Mouse (Mus musculus) c-Kit-positive CD71-negative TER-119-negative erythroid progenitor cells, embryonic 14.5 days (primary cell): Measurements from ENCODE around the gene Macrod2.

ENCODE experiments used
- DNase-seq: peaks from one replicate; pipeline ENCODE4 v3.0.0-alpha.2; 2013; ENCODE audit warnings: low read depth

The Macrod2 gene

DNA sequence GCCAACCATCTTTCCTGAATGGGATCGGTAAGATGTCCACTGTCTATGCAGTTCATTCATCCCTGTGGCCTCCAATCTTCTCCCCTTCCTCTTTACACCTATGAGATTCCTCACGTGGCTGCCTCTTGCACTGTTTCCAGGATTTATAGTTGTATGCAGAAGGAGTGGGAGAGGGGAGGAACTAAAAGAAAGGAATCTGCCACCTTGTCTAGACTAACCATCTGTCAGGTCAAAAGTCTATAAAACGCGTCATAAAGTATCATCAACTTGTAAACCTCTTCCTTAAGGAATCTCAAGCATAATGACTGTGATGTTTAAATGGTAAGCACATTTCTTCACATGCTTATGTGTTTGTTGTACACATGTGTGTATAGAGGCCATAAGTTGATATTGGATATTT lies 416.6 kb downstream of the Macrod2 start:
- no peak for DNase-seq

DNA sequence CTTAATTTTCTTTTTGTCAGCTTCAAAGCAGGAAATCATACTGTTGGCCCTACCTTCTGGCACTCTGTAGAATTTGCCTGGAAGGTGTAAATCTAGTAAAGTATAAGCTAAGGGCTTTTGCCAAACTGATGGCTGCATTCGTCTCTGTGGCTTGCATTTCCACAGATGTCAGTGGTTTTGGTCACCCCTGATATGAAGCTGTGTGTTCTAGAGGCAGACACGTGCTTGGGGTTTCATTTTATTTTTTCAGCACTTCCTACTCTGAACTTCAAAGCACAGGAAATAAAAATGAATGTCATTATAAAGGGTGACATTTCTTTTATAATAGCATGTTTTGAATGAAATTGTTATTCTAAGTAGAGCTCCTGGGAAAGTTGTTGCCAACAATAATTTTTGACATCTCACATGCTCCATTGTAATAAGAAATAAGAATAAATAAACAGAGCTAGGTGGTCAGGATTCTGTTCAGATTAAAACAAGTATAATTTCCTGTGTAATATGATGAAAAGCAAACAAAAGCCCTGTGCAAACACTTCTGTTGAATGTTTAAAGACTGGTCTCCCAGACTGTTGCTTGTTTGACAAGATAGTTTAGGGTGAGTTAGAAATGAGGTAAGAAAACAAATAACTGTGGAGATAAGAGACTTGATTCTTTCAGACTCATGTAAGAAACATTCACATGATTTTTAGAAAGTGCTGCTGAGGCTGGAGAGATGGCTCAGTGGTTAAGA lies 424.4 kb downstream of the Macrod2 start:
- no peak for DNase-seq

DNA sequence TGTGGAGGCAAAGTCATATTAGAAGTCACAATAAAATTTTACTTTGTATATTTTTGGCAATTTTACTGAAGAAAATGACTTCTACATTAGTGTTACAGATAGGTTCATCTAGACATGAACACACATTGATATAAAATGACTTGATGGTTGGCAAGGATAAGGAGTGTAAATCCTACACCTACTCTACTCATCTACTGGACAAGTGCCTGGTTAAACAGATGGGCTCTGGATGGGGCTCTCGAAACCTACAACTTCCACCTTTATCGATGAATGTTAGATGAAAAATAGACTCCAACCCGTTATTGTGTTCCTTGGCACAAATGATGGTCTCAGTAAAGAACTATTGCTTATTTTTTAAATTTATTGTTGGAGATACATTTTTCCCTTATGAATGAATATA lies 427.3 kb downstream of the Macrod2 start:
- DNase-seq, result no peak

DNA sequence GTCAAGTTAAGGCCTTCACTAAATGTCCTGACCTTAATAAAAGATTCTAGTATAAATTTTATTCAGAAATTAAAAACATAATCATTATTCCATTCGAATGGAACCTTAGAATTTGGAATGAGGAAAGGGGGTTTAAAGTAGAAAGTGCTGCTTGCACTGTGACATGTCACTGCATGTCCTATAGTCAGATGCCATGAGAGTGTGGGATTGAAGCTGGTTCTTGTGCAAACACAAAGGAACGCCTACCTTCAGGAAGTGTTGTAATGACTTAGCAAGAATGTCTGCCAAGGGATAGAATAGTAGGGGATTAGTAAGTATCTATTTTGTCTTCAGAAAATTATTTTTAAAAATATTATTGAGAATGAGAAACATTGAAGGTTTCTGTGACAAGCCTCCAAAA lies 431.1 kb downstream of the Macrod2 start:
- no peak for DNase-seq

DNA sequence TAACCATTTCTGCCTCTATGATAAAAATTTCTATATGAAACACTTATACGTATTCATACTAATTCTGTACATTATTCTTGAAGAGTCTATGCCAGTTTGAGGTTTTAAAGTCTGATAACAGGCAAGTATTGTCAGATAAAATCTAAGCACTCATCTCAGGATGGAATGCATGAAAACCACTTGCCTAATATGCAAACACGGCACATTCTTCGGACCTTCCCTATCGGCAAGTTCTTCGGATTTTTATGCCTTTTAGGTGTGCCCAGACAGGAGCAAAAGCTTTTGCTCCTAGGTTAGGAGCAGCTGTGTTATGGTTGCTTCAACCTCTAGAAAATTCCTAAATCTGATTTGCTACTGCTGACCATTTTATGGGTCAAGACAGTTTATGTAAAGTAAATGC lies 433.8 kb downstream of the Macrod2 start:
- DNase-seq, result no peak

DNA sequence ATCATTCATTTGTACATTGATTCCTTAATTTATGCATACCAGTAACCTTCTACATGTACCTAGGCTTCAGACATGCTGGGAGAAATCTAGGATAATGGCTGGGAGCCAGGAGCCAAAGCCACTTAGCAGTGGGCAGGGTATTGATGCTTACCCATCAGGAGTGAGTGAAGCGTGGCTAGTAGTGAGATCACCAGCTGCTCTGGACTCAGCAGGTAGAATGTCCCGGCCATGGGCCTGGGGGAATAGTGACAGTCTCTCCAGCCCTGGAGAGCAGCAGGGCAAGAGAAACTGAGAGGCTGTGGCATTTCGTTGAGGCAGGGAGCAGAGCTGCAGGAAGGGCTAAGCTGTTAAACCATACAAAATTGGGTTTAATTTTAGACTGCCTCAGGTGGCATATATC lies 435.0 kb downstream of the Macrod2 start:
- no peak for DNase-seq

DNA sequence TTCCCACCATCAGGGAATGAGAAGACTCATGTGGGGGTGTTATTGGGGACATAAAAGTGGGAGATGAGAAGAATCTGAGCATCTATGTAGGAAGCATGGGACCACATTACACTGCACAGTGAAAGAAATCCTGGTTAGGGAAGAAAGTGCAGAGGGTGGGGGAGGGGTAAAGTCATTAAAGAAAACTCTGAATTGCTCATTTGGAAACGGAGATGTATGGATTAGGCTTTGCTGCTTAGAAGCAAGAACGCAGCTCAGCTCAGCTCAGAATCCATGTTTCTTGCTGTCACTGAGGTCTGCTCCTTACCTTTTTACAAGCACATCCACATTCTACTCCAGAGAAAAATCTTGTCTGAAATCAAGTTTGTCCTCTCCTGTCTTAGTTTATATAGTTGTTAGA lies 444.3 kb downstream of the Macrod2 start:
- DNase-seq, result no peak

DNA sequence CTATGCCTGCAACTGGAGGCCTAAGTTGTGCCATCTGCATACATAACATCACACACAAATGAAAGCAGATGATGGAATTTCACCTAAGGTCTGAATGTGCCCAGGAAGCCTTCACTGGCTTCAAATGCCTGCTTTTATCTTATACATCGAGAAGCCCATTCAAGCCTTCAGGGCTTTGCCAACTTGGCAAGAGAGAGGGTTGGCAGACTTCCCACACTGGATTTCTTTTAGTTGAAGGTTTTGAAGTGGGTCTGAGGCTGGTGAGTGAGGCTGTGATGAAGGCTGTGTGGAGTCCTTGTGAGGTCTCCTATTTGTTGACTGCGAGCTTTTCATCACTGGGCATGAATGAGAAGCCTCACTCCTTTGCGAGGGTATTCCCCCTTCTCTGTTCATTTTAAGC lies 444.8 kb downstream of the Macrod2 start:
- no peak for DNase-seq

DNA sequence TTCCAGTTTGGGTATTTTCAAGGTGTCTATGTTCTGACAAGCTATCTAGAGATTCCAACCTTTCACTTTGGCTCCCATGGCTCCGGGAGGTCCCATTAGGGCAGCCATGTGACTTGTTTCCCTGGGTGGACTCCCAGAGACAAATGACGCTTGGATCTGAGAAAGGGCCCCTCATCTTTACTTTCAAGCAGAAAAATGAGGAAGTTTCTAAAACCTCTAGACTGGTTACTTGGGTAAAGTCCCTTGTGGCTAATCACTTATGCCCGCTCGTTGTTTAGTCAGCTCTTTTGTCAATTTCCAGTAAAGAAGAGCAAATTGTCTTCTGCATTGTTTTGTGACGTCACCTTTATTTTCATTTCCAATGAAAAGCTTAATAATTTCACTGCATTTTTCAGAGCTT lies 448.9 kb downstream of the Macrod2 start:
- peak; percentile 16 for DNase-seq

DNA sequence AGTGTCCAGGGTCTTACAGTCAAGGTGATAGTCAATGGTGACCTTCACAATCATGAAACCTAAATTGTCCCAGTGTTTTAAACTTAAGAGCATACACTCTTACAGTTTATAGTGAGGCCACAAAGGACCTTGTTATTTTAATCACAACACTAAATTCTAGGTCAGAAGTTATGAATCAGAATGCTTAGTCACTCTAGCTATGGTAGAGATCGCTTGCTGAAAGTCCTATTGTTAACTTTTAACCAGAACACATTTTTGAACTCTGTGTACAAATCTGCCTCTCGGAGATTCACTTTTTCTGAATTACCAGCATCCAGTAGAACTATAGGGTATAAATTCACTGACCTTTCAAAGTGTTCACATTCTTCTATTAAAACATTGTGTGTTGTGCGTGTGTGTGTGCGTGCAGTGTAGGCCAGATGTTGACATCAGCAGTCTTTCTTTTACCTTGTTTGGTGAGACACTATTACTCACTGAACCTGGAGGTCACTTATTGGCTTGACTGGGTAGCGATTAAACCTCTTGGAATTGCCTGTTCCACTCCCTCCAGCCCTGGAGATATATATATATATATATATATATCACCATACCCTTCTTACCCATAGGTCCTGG lies 452.8 kb downstream of the Macrod2 start:
- no peak for DNase-seq

DNA sequence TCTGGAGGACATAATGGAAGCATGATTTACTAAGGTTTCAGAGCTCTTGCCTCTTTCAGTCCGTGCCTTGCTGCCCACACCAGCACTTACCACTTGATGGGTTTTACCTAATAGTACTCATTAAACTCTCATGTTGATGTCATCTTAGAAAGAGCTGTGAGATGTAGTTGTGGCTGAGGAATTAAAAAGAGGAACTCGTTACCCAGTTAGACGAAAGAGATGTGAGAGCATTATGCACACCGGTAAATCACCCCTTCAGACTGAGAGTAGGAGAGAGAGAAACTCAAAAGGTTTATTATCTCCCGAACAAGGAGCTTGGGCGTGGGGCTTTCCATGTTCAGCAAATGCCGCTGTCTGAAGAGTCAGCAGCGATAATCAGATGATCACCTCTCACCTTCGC lies 458.4 kb downstream of the Macrod2 start:
- peak; percentile 3 for DNase-seq

DNA sequence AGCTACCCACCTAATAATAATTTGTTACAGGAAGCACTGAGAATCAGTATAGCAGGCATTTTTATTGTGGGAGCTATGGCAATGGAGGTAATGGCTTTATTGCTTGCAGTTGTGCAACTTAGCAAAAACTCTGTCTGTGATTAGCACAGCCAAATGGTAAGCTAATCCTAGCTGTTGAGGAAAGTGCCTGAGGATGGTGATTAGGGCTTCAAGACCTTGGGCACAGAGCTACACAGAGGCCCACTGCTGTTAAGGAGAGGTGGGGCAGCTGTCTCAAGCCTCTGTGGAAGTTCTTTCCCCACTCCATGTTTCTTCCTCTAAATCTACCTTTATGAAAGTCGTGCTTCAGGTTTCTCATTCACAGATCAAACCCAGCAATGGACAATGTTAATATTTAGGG lies 466.2 kb downstream of the Macrod2 start:
- no peak for DNase-seq

DNA sequence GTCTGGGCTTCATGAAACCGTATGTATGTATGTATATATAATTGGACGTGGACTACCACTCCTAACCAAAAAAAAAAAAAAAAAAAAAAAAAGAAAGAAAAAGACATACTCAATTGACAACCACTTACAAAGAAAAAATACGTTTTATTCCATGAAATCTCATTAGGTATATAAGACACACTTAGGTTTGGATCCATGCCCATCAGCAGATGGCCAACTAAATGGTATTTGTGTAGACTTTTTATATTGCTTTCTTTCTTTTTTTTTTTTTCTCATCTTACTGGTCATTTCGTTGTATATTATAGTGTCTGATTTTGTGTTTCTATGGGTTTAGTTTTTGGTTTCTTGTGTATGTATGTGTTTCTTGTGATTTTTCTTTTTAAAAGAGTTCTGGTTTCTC lies 467.6 kb downstream of the Macrod2 start:
- no peak for DNase-seq

DNA sequence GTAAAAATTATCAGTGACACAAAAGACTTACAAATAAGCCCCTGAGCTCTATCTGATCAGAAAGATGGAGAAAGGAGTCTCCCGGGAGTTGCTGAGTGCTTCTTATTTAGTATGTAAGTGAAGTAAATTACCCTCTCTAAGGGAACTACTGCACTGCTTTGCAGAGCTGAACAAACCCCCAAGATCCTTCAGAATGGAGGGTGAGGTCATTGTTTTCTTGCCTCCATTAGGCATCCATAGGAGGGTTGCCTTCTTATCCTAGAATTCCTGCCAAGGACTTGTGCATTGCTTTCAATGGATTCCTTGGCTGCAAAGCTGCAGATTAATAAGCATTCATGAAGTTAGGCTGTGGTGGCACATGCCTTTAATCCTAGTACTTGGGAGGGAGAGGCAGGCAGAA lies 470.5 kb downstream of the Macrod2 start:
- no peak for DNase-seq

DNA sequence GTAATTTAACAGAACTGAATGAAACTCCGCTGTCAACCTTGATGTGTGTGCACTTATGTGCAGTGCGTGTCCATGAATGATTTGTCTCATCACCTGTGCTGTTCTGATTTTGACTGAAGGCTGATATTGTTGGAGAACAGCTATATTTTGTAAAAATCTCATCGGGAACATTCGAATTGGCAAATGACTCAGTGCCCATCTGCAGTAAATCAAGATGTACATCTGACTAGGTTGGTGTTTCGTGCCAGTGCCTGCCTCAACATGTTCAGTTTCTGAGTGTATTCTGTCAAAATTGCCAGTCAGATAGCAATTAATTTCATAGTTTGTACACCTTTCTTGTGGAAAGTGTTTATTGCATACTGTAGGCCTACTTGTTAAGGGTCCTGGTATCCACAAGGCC lies 472.0 kb downstream of the Macrod2 start:
- DNase-seq, result no peak

DNA sequence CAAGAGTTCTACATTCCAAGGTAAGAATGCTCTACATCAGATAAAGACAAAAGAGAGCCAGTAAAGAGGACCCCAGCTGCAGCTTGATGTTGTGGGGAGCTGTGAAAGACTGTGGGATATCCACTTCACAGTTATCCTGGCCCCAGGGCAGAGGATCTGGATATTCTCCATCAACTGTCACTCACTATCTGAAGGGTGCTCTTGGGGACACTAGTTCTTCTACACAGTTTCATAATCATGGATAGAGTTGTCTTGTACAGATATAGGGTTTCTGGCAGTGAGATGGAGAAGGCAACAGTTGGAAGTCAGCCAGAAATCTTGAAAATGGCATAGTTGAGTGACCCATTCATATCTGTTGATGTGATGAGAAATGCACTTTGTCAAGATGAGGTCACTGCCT lies 490.1 kb downstream of the Macrod2 start:
- DNase-seq, result no peak

DNA sequence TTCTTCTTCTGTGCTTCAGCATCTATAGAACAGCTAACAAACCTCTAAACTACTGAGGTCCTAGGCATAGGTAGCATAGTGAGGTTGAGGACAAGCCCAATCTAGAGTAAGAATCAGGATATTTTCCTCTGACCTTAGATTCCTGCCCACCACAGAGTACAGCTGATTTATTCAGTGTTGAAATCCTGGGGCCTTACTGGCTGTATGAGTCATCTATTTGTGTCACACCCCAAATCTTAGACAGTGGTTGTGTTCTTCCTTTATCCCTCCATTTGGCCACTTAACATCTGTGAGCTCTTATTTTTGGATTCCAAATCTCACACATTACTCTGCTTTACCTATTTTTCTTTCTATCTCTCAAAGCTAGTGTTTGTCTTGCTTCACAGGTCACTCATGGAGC lies 495.6 kb downstream of the Macrod2 start:
- DNase-seq, result no peak

DNA sequence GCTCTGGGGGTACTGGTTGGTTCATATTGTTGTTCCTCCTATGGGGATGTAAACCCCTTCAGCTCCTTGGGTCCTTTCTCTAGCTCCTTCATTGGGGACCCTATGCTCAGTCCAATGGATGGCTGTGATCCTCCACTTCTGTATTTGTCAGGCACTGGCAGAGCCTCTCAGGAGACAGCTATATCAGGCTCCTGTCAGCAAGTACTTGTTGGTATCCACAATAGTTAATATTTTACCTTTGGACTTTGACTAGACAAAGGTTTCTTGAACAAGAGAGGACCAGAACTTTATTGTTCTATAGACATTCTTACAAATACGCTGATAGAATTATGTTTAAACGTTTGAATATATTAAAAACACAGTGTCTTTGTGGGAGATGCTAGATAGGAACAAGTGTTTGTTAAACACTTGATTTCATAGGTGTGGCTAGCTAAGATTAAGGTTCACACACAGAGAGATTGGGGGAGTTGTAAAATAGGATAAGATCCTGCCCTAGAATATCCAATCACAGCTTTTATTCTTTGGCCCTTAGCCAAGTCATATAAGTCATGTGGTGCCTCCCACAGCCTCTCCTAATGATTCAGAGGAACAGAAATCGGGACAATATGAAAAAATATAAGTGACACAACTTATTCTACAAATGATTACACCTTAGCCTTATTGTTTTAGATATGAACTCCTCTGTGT lies 501.4 kb downstream of the Macrod2 start:
- DNase-seq, result no peak

DNA sequence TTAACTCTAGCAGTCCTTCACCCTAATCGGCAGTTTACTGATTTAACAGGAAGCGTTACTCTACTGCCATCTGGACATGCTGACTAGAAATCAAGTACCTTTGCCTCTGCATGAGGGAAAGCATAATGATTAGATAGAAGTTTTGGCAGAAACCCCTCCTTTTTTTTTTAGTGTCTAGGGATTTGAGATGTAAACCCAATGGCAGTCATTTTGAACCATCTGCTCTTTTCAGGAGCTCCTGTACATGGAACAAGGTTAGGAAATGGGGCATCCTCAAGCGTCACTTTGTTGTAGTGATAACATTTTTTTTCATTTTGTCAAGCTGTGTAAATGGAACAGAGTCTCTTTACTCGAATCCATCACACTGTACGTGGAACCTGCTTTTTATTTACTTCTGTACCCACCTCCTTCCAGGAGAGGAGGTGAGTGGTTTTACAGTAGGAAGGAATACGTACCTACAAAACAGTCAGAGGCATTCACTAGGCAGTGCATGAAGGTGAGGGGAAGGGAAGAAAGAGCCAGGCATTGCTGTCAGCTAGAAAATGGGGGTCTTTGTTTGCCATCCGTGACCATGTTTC lies 503.4 kb downstream of the Macrod2 start:
- no peak for DNase-seq

DNA sequence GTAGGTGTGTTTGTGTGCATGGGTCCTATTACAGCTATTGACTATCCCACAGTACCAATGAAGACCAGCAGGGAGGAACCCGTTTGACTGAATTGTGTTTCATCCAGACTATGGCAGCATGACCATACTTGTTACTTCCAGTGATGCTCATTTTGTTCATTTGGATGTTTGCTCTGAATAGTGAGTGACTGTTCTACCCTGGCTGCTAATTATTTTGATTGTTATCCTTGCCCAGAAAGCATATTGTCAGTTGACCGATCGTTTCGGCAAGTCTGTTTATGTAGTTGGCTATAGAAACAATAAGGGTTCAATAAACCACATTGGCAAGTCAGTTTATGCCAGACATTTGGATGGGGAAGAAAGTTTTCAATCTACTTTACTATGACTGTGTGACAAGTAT lies 510.2 kb downstream of the Macrod2 start:
- no peak for DNase-seq

DNA sequence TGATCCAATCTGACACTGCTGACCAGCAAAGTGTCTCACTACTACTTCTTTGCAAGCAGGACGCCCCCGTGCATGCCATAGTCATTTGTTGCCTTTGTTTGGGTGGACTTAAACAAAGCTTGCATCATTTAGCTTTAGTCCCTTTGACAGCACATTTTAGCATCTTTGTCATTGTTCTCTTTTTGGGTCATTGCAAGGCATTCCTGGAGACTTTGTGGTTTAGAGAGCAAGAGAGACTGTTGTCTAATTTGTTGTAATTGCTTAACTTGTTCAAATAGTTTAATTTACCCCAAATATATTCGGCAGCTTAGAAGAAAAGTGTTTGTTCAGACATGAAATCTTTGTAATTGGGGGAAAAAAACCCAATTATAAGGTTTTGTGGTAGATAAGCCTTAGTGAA lies 511.0 kb downstream of the Macrod2 start:
- no peak for DNase-seq

DNA sequence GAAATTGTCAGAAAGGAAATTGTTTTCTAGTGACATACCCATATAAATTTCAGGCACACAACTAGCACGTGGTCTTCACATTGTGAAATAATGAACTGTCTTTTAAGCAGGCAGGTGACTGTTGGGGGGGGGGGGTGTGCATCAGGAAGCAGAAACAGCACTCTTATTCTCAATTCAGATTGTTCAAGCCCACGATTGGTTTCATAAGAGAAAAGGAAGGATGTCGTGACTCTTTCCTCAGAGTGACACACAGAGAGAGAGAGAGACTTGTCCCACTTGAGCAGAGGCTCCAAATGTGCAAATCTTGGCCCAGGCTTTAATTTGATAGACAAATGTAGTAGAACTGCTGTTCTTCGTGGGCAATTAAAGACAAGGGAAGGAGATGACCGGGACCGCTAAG lies 516.4 kb downstream of the Macrod2 start:
- DNase-seq, result no peak

DNA sequence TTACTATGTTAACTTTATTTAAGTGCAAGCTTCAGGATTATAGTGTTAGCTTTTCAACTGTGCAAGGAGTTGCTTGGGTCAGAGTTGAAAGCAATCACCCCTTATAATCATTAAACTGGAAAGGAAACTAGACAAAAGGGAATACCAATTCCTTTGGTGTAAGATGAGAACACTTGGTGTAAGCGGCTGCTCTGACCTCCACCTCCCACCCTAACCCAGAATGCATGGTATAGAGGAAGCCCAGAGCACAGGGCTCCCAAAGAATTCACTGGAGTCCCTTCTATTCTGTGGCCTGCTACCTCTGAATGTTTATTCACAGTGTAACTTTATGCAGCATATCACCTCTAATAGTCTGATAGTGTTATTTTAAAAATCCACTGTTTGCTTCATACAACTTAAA lies 517.1 kb downstream of the Macrod2 start:
- DNase-seq, result no peak
